Mouse (Mus musculus) layer of hippocampus, postnatal 14 days (tissue): ENCODE measurements at regions not wholly inside any gene's neighbourhood (a gene's known extent, or its start where the extent isn't known, plus 50 kb on each side); places are given as distances from the start of the nearest gene placed in this dataset.

Experiments used
- DNase-seq, 2 experiments: peaks; one replicate each; pipeline ENCODE4 v3.0.0; 2021 to 2022; ENCODE audit warnings: low spot score in 2 of 2, mixed read lengths in 1 of 2

DNA sequence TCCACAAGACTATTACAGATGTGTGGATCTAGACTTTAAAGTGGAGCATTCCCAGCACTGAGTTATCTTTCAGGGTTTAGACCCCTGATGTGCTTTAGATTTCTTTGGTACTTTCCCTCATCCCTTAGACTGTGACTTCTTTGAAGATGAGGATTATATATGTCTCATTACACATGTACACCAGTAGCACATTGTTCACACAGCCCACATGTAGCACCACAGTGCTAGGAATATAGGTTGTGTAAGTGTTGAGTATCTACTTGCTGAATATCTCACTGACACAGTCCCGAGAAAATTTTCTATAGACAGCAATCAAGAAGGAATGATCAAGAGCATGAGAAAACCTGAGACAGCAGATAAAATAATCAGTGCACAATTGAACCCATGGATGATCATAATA, 243.4 kb upstream of the Brinp1 start:
- DNase-seq, result no peak

DNA sequence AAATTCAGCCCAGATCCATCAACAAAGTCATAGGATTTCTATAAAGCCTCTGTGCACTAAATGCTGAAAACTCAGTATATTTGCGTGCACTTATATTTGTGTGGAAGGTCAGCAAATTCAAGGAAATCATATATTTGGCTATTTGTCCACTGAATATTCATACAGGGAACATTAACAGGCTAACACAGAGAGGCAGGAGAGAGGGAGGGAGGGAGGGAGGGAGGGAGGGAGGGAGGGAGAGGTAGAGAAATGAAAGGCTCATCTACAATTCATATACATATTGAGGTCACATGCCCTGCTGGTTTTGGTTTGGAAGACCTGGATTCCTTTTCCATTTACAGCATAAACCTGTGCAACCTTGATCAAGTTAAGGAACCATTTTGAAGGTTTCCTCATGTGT, 241.9 kb upstream of the Brinp1 start:
- no peak for DNase-seq

DNA sequence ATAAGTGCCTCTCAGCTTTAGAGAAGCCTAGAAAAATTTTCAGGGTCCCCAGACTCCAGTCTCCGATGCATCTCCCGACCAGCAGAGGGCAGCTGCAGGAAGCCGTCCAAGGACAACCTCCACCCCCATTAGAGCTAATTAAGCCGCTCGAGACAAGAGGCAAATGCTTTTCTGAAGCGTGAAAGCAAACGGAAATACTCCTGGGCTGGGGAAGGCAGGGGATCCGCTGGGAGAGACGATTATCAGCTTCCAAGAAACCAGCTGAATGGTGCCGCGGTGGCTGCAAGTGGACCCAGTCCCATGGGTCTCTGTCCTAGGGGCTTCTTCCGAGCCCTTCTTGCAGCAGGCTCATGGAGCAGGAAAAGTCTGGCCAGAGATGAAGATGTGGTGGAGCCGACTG, 241.4 kb upstream of the Brinp1 start:
- peak; percentile 79 to 81 for DNase-seq
